Mouse (Mus musculus) hindlimb bud, embryonic 11.5 days (tissue): ENCODE data around the gene Zfp706.
"Not testable (repeated sequence)": the region's sequence is repeated elsewhere in the genome, so short reads cannot be mapped to it uniquely, and the experiment has no call there.

Experiments used
- DNase-seq: peaks from one replicate; pipeline ENCODE4 v3.0.0-alpha.2; 2012; ENCODE audit warnings: low read depth, low spot score; ENCODE audit errors: extremely low spot score

Zfp706 gene

DNA sequence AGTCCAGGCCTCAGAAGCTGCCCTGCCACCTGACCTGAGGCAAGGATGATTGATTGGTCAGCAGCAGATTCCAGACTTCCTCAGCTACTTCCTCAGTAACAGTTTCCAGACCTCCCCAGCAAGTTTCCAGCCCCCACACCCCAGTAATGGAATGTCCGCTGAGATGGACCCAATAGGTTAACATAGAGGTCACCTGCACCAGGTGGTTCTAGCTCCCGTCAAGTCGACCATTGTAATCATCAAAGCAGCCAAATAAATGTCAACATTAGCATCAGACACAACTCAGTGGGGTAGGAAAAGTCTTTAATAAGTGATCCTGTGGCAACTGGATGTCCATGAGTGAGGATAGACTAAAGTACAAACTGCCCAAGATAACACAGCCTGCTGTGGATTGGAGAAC lies 3.7 kb upstream of the Zfp706 start:
- no peak for DNase-seq

DNA sequence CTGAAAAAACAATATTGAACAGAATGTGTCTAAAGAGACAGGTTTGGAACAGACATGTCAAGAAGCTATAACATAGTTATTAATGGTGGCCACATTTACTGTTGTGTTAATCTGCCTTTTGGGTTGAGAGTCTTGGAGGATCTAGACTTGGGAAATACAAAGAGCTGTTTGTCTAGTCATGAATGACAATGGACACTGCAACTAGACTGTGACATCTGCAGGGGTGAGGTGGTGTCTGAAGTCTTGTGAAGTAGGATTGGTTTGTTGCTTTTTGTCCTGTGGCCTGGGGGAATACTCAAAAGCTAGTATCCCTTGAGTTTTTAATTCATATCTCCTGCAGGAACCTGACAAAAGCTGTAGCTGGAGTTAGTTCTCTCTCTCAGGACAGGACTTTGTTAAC lies 973 bp upstream of the Zfp706 start:
- DNase-seq = no peak

DNA sequence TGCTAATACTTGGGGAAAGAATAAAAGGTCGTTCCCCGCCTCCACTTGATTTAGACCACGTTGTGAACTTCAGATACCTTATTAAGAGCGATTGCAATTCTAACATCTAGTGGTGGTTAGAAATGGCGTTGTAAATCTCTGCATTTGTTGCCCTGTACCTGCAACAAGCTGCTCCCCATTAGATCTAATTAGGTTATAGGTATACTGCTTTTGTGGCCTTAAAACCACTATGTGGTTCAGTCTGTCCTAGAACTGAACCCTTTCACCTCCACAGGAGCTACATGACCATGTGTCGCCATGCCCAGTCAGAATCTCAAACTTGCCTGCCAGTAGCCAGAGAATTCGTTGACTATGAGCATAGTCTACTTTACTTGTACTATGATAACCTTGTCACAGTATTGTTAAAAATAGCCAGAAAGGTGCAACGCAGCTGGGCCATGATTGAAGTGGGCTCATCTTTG lies 416 bp upstream of the Zfp706 start:
- DNase-seq = no peak

DNA sequence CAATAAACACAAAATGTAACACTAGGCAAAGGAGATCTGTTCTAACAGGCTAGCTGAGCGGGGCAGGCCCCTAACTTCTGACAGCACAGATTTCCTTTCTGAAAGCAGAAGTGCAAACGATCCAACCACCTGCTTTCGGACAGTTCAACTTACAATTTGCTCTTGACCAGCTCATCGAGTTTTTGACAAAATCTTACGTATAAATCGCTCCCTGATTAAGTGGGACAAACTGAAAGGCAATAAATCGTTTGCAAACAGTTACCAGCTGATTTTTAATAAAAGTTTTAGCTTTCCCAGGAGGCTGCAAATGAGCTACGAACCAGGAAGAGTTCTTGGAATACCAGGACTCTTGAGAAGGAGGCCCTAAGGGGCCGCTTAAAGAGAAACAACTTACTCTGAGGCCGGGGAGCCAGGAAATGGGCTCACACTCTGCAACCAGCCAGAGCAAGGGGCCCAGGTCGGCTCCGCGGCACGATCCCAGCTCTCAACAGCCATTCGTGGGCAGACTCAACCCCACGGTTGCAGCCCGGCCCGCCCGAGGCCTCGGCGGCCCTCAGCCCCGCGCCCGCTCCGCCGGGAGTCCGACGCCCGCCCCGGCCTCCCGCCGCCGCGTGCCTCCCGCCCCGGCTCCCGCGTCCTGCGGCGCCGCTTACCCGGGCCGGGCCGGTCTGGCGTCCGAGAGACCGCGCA lies 953 bp downstream of the Zfp706 start:
- no peak for DNase-seq

DNA sequence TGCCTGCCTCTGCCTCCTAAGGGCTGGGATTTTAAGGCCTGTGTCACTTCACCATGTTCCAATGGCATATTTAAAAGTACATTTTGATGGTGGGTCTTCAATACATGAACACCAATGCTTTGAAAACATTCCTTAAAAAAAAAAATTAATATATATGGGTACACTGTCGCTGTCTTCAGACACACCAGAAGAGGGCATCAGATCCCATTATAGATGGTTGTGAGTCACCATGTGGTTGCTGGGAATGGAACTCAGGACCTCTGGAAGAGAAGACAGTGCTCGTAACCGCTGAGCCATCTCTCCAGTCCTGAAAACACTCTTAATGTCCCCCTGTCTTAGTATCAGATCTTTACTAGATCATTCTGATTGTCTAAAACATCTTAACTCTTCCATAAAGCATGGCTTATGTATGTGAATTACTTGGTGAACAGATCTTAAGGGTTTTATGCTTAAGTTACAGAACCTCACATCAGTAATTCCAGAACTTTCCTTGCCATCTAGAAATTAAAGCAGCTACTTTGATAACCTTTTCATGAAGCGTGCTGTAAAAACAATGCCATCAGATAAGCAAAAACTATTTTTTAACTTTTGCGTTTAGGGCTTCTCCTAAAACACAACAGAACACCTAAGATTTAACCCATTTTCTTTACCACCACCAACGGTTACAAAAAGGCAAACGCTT lies 1.6 kb downstream of the Zfp706 start:
- no peak for DNase-seq

DNA sequence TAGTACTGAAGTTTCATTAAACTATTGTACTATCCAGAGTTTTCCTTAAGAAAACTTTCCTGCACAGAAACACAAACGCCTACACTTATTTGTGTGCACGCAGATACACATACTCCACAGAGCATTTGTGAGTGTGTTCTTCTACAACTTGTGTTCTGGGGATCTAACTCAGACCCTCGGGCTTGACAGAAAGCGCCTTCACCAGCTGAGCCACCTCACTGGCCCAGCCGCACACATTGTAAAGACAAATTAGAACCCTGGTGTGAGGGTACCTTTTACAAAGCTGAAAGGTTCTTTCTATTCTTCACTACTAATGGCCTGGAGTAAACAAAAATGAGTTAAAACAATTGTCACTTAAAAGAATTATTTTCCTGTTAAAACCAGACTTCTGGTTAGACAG lies 2.7 kb downstream of the Zfp706 start:
- DNase-seq = no peak

DNA sequence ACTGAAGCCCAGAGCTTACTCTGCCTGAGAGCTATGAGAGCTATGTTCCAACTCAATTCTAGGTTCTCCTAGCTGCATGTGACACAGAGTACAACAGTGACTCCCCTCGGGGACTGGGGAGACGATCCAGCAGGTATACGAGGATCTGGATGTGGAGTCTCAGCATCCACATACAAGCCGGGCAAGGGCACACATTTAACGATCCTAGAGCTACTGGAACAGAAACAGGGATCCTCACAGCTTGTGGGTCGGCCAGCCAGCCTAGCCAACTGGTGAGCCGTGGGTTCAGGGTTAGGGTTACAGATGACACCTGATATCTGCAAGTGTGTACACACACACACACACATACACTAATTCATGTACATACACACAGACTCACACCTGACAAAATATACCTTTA lies 5.3 kb downstream of the Zfp706 start:
- DNase-seq = no peak

DNA sequence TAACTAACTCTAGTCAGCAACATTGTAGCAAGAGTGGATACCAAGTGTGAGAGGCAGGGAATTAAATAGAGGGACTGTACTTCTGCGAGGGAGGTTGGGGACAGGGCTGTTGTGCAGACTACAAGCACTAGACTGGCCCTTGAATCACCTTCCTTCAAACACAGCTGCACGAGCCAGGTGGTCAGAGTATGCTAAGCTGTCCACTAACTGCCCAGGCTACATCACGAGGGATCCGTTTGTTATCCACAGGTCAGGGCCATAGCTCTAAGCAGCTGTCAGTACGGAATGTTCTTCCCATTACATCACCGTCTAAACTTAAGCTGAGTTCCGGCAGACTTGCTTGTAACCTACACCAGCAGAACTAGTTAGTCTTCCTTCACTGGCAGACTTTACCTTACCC lies 8.0 kb downstream of the Zfp706 start:
- not testable (repeated sequence) for DNase-seq

DNA sequence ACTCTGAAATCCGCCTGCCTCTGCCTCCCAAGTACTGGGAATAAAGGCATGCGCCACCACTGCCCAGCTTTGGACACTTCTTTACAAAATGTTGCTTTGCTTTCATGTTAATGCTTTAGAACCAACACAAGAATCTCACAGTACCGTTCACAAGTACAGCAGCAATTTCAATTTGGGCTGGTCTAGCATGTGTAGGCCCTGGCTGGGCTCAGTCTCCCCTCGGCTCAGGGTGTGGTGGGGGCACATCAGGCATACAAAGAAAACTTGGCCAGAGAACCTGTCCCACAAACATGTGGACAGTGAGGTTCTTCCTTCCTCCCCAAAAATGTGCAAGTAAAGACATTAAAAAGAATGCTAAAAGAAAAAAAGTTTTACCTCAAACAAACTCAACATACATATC lies 12.4 kb downstream of the Zfp706 start:
- DNase-seq = no peak

DNA sequence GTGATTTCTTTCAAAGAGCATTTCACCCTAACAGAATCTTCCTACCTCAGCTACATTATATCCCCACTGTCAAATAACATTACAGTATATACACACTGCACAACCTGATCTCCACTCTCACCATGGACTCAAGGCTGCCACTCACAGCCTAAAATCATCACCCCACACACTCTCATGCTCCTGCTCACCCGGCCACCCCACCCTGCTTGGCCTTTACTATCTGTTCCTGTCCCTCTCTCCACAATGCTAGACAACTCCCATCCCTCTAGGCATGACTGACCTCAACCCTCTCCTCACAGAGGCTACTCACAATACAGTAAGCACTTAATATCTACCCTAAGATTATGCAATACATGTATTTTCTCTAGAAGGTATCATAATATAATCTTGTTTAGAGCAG lies 12.9 kb downstream of the Zfp706 start:
- no peak for DNase-seq

DNA sequence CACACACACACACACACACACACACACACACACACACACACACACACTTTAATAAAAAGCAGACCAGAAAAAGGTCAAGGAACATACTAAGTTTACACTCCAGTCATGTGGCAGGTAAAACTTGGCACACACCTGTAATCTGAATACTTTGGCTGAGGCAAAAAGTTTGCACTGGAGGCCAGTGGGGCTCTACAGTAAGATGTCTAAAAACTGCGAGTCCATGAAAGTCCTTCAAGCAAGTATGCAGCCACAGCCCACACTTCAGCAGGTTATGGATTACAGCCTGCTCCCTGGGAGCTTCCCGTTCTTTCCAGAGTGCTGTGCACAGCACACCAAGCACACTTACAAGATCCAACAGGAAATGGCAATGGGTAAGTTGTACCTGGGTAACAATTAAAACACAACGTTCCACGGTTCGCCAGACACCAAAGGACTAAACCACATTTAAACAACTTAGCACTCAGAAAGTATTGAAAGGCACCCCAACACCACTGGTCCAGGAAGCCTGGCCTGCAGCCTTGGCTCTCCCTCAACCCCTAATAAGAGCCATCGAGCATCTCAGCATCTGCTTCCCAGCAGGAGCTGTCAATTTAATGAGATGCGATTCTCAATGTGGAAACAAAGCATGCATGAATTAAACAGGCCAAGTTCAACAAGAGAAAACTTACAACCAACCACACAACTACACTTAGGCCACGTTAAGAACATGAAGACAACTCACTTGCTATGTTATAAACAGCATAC lies 14.0 kb downstream of the Zfp706 start:
- no peak for DNase-seq

DNA sequence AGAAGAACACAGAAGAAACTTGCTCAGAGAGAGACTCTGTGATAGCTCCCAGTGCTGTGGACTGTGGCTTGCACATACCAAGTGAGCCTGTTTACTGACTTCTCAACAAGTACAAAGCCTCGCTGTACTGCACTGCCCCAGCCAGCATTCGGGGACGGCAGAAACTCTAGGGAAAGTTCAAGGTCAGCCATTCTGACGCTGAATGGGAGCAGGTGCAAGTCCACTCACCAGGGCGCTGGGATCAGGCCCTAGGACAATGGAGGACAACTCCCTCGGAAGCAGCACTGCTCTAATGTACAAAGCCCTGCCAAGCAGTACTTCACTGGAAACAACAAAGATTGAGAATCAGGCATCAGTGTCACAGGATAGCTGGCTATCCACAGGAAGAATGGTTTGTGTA lies 16.2 kb downstream of the Zfp706 start:
- DNase-seq = no peak

DNA sequence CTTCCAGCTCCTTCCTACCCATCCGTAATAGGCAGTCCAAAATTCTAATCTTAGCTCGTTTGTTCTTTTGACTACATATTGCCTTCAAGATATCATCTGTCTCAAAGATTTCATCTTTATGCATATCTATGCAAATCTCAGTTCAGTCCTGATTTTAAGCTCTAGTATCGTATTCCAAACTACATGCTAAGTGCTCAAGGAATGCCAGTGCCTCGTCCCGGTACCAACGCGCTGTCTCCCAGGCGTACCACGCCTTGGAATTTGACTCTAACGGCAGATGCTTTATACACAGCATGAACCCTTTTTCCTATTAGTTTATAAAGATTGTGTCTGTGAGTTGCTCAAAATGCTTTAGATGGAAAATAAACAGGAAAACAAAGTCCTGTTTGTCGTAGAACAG lies 17.7 kb downstream of the Zfp706 start:
- no peak for DNase-seq

DNA sequence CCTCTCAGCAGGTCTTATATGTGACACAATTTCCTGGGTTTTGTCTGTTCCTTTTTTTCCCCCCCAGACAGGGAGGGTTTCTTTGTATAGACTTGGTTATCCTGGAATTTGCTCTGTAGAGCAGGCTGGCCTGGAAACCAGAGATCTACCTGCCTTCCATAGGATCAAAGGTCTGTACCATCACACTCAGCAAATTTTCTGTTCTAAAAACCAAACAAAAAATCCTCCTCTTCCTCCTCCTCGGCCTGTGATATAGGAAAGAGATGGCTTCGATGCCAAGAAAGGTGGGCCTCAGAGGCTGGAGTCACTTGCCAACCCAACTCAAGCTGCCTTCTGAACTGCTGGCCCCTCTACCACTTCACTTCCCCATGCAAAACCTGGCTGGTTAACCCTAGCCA lies 18.9 kb downstream of the Zfp706 start:
- no peak for DNase-seq

DNA sequence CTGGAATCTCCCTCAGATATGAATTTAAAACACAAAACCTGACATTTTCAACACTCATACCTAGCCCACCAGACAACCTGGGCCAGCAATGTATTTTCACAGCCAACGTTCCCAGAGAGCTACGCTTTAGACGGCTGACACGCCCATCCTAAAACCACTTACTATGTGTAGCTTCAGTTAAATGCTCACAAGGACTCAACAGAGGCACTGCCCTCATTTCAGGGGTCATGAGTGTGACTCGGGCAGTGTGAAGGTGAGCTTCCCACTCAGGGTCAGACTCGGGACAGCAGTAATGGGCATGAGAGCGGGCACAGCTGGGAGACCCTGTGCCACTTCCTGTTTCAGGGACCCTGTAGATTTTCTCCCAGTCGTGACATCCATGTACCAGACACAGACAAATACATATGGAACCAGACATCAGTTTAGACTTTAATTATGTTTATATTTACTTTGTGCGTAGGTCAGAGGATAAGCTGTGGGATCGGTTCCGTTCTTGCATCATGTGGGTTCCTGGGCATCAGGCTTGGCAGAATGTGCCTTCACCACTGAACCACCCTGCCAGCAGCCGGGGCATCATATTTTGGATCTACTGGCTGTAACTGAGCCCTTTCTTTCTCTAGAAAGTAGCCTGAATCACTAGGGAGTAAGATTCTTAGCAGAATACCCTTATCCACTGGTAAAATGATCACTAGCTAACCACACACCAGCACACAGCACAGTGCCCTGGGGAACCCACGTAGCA lies 19.4 kb downstream of the Zfp706 start:
- no peak for DNase-seq

DNA sequence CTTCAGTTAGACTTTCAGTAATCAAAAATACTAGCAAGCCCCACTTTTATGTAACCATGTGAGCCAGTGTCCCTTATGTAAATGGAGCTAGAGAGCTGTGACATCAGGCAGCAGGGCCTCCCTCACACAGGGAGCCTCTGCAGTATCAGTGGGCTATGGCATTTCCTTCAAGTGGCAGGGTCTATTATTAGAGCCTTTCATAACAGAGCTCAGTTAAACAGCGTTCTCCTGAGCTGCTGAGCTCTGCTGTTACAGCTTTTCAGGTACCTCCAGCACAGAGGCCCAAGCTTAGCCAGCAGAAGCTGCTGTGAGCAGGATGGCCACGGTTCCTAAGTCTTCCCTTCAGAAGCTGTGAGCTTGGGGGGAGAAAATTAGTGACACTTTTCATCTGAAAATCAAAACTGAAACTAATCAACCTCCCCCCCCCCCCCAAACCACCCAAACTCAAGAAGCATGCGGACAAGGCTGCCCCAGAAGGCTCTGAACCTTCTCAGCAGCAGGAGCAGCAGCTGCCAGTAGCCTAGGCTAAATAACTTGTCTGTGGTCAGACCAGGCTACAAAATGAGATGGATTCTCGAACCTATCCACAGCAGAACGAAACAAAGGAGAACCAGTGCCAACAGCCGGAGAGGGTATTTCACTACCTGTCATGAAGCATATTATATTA lies 20.2 kb downstream of the Zfp706 start:
- no peak for DNase-seq

DNA sequence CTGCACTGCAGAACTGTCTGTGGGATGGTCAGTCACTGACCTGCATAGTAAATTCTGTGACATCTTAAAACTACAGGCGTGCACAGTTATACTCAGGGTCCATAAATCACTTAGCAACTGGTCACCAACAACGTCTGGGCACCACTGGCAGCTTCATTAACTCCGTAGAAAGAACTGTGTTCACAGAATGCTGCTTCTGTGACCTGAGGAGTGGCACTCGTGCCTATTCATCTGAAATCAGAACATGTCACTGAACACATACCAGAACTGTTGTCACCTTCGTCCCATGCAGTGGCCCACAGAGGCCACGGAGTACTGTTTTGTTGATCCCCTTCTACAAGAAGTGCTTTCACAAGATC lies 22.0 kb downstream of the Zfp706 start:
- DNase-seq = no peak

DNA sequence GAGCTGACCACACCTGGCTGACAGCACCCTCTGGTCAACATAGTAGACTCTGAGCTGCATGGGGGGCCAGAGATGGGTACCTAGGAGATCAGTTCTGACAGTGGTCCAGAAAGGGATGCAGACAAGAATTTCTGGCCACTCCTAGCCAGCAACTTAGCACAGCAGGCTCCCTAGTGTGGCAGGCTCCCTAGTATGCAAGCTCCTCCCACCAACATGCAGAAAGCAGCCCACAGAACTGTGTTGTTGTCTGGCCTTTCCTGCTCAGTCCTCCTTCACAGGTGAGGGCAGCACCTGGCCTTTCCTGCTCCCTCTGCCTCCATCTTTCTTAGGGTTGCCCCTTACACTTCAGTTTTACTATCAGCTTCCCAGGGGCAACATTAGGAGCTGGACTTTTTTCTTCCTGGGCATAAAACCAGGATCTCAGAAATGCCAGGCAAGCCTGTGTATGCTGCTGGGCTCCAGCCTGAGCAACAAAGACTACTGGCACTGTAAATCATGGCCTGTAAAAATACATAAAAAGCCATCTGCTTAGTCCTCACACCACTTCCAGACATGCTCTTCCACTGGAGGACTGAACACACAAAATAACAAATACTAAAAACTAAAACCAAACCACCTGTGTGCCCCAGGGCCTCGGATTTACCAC lies 22.5 kb downstream of the Zfp706 start:
- DNase-seq = no peak

DNA sequence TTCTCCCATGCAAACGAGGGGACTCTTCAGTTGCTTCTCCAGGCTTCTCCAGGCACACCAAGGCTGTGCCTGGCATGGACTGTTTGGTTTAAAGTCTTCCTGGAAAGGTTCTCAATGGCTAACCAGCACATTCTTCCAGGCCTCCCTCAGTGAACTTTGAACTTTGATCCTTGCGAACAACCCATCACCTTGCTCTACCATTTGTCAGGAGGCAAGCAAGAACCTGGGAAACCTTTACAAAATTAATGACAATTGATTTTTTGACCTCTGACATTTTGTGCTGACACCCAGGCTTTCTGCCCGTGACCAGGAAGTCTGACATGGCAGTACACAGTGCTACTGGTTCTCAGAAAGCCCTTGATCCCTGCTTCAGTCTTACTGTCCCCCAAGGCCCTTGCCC lies 24.1 kb downstream of the Zfp706 start:
- no peak for DNase-seq

DNA sequence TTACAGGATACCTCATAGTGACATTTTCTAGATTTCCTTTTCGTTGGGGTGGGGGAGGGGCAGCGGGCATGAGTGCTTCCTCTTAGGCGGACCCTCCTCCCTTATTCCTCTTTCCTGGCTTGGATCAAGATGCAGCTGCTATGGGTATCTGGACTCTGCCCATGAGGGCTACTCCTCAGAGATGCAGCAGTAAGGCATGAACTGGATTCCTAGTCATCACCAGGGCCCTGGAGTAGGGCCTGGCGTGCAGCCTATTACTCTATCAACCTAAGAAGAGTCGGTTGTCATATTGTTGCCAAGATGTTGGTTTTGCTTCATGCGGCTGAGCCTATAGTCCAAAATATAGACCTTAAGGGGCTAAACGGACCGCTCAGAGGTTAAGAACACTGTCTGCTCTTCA lies 27.3 kb downstream of the Zfp706 start:
- DNase-seq = no peak
